In genomic region chr19:44696059-44696712, GRCm38 (mm10) we compare ENCODE assay signal across 16 mouse cellular contexts. TPM values are rescaled to one million over a fixed set of nuclear protein-coding genes. Genes with fewer than 3 reads are reported as not detected.
A peak's percentile ranks its signal among the peaks of the same experiment; 100 is the strongest.
DNase-seq lines count a peak whose midpoint lies in the region; ATAC-seq and TF ChIP-seq lines count a peak whose summit lies in the region.
"Had no signal": no experiment of that assay in that cellular context is flagged by ENCODE, and none has a peak within 500 bp of the region (broad histone marks: within the 10 kb centered on the region; RNA-seq: fewer than 3 reads in every experiment).

No protein-coding gene starts in this region.

- H3K36me3 ChIP-seq in forebrain, postnatal 0 days (ENCODE audit: insufficient read depth): no peaks in the 10 kb centered on the region
- no peaks in the 10 kb centered on the region for H3K36me3 ChIP-seq in neural tube, embryonic 11.5 days (ENCODE audit: control insufficient read depth, insufficient read depth, low read length)
- H3K36me3 ChIP-seq: heart, embryonic 12.5 days had no signal

- H3K27ac ChIP-seq in forebrain, postnatal 0 days (ENCODE audit: low read depth, low read length): peak overlapping the region; percentile 29
- H3K27ac ChIP-seq in neural tube, embryonic 11.5 days (ENCODE audit: low read depth, low read length): peak overlapping the region; percentile 36; the same call in 1 of the 2 replicates

- DNase-seq in ES-CJ7 (ENCODE audit: low read depth, low spot score): peak; percentile 58
- peak; percentile 53 for DNase-seq in ZHBTc4 (ENCODE audit: low read depth, low spot score)
- no peak for DNase-seq in forebrain, postnatal 0 days
- no peak for DNase-seq in neural tube, embryonic 11.5 days (ENCODE audit: low spot score)
- no peak for DNase-seq in gastrocnemius, adult 8-10 months (ENCODE audit: low spot score in 2 of 2)
- no peak for DNase-seq in ovary, postnatal 10 days (ENCODE audit: low spot score)
- no peak for DNase-seq in layer of hippocampus, postnatal 10 days (ENCODE audit: low spot score in 2 of 2)
- DNase-seq: adrenal gland, adult 8-10 months; cerebellum, adult 9-11 months; gastrocnemius, postnatal 25 days; heart, postnatal 4 days; kidney, adult 8-10 months; lung, embryonic 14.5 days; right cerebral cortex, postnatal 14 days had no signal

- no peak for ATAC-seq in forebrain, postnatal 0 days
- no peak for ATAC-seq in neural tube, embryonic 11.5 days (ENCODE audit: insufficient read depth, low FRiP score, low TSS enrichment)

- H3K4me3 ChIP-seq in forebrain, postnatal 0 days (ENCODE audit: low read depth, low read length): no peak overlapping the region
- H3K4me3 ChIP-seq in neural tube, embryonic 11.5 days (ENCODE audit: low read depth, low read length): no peak overlapping the region
- H3K4me3 ChIP-seq: heart, embryonic 12.5 days had no signal

- H3K27me3 ChIP-seq in forebrain, postnatal 0 days (ENCODE audit: insufficient read depth, low read length): peaks cover 17% of the 10 kb centered on the region; the same call in 1 of the 2 replicates
- peaks cover 23% of the 10 kb centered on the region for H3K27me3 ChIP-seq in neural tube, embryonic 11.5 days (ENCODE audit: control insufficient read depth, insufficient read depth, low read length)

- 7% methylated on average over 8 of the region's 8 CpGs for WGBS in forebrain, postnatal 0 days
- 5% methylated on average over 8 of the region's 8 CpGs for WGBS in neural tube, embryonic 11.5 days

- H3K9ac ChIP-seq in forebrain, postnatal 0 days: no peak overlapping the region
- peak overlapping the region; percentile 31 for H3K9ac ChIP-seq in neural tube, embryonic 11.5 days (ENCODE audit: low read length)
- H3K9ac ChIP-seq: heart, embryonic 12.5 days; lung, embryonic 14.5 days had no signal

- H3K4me2 ChIP-seq in forebrain, postnatal 0 days (ENCODE audit: low read depth): no peak overlapping the region
- peak overlapping the region; percentile 14 for H3K4me2 ChIP-seq in neural tube, embryonic 11.5 days (ENCODE audit: low read depth)
- H3K4me2 ChIP-seq: heart, embryonic 12.5 days; lung, embryonic 14.5 days had no signal

- no peaks in the 10 kb centered on the region for H3K9me3 ChIP-seq in forebrain, postnatal 0 days (ENCODE audit: low read length)
- no peaks in the 10 kb centered on the region for H3K9me3 ChIP-seq in neural tube, embryonic 11.5 days (ENCODE audit: control insufficient read depth, low read length)
- H3K9me3 ChIP-seq: heart, embryonic 12.5 days had no signal

- H3K4me1 ChIP-seq in forebrain, postnatal 0 days (ENCODE audit: insufficient read depth): peaks cover 6% of the 10 kb centered on the region; the same call in 1 of the 2 replicates
- no peaks in the 10 kb centered on the region; the same call in 1 of the 2 replicates for H3K4me1 ChIP-seq in neural tube, embryonic 11.5 days (ENCODE audit: control insufficient read depth, insufficient read depth, low read length)

- TF ChIP-seq CTCF in forebrain, postnatal 0 days (IDR thresholded peaks at IDR 0.05; ENCODE audit: low read depth): no peak

RNA-seq across cellular contexts. Expression of gene Pax2, which starts 59.7 kb away (rescaled TPM):
- total RNA-seq in forebrain, postnatal 0 days (2014; rRNA removed): 0.05 TPM in 1 of 2 replicates, not detected in the other
- 0.06 TPM in 2 replicates for polyA plus RNA-seq in forebrain, postnatal 0 days (2015; fragmentation: Nextera tagmentation; extraction: Ambion mirVana)
- polyA plus RNA-seq in neural tube, embryonic 11.5 days (2014; fragmentation: Nextera tagmentation; extraction: Ambion mirVana): 7.4 and 8.0 TPM in 2 replicates
- total RNA-seq in gastrocnemius, adult 8-10 months (2022): not detected
- under 1 TPM; 0.20 to 0.37 TPM for total RNA-seq in layer of hippocampus, postnatal 10 days (2021)
- total RNA-seq: adrenal gland, adult 8-10 months; gastrocnemius, postnatal 25 days; heart, postnatal 4 days had no signal
- polyA plus RNA-seq: heart, embryonic 12.5 days; large intestine, adult 2 months had no signal

Comparison
In these comparisons a context has a peak if more than half of its experiments do, and no peak if none do; other contexts are left out.
1. DNase-seq: peak in ES-CJ7 (single experiment) and ZHBTc4 (single experiment); none in forebrain, postnatal 0 days (single experiment), neural tube, embryonic 11.5 days (single experiment), gastrocnemius, adult 8-10 months (0 of 2), ovary, postnatal 10 days (single experiment) and layer of hippocampus, postnatal 10 days (0 of 2).